Mouse (Mus musculus) bone marrow, adult 2 months (tissue): ENCODE results near the gene Hist1h4d. TPM values are rescaled to one million over a fixed set of nuclear protein-coding genes. Genes with fewer than 3 reads are reported as not detected.
"Not testable (repeated sequence)": the region's sequence is repeated elsewhere in the genome, so short reads cannot be mapped to it uniquely, and the experiment has no call there.

Source experiments
- H3K27ac ChIP-seq: fragments of 200-500 bp; 2 replicates; pipeline ENCODE4 v1.5.1; 2012; ENCODE audit warnings: low read depth, mild to moderate bottlenecking, control low read depth, inconsistent platforms, low read length; ENCODE audit not compliant: control insufficient read depth, poor library complexity, insufficient read depth
- H3K4me1 ChIP-seq: fragments of 200-500 bp; 2 replicates; pipeline ENCODE4 v1.6.1; 2011; ENCODE audit warnings: low read length; ENCODE audit not compliant: control insufficient read depth, insufficient read depth
- H3K4me3 ChIP-seq: fragments of 200-500 bp; replicated peaks from 2 replicates; pipeline ENCODE3; 2011; ENCODE audit warnings: mild to moderate bottlenecking, low read depth, low read length, control low read depth; ENCODE audit not compliant: control insufficient read depth
- CTCF ChIP-seq: fragments of 200-500 bp; IDR thresholded peaks from 2 replicates; pipeline ENCODE4 v1.5.1; 2011; ENCODE audit warnings: low read length, control low read depth; ENCODE audit not compliant: control insufficient read depth, insufficient read depth
- POLR2A ChIP-seq: fragments of 200-500 bp; IDR thresholded peaks from 2 replicates; pipeline ENCODE4 v1.6.1; 2011; ENCODE audit warnings: low read depth, mild to moderate bottlenecking, control low read depth, low read length, borderline replicate concordance; ENCODE audit not compliant: control insufficient read depth
- WGBS: fragments of 180-500 bp; shearing (Covaris S2); methylation state at CpG from one replicate; pipeline ENCODE4 v1.1.7; 2018; 5-methylcytosine and 5-hydroxymethylcytosine counted together
- polyA plus RNA-seq: library from polyadenylated mRNA; stranded (reverse); fragments of >200 nt; gene quantifications from 2 replicates; pipeline ENCODE4 v1.2.4, GENCODE M21; 2011; ENCODE audit warnings: low replicate concordance; ENCODE audit not compliant: missing spikeins, insufficient read depth, insufficient read length

The Hist1h4d gene
- polyA plus RNA-seq, 1 experiment, result 50.4 TPM

GRCm38 (mm10) chr13:23575864-23576313 is 5.5 kb upstream of the Hist1h4d start:
- H3K4me1 ChIP-seq, result not testable (repeated sequence)
- TF ChIP-seq POLR2A, result peak; percentile 93; the same call in 1 of the 2 replicates
- Histone ChIP-seq H3K4me3 (peak overlapping the region; percentile 63), H3K27ac (peak overlapping the region; percentile 93)
- 2% methylated on average over 16 of the region's 40 CpGs for WGBS

GRCm38 (mm10) chr13:23576351-23576881 is 5.0 kb upstream of the Hist1h4d start:
- Histone ChIP-seq H3K4me3 (peak overlapping the region; percentile 54), H3K4me1 (no peaks in the 10 kb centered on the region; the same call in 1 of the 2 replicates)
- WGBS, result 41% methylated on average over 7 of the region's 7 CpGs

GRCm38 (mm10) chr13:23576906-23577639 is 4.3 kb upstream of the Hist1h4d start:
- TF ChIP-seq POLR2A, result no peak
- no peak for TF ChIP-seq CTCF
- Histone ChIP-seq H3K4me3 (no peak overlapping the region), H3K27ac (peak overlapping the region; percentile 81; the same call in 1 of the 2 replicates), H3K4me1 (no peaks in the 10 kb centered on the region; the same call in 1 of the 2 replicates)
- WGBS, result 47% methylated on average over 6 of the region's 6 CpGs

More at GRCm38 (mm10) chr13:23576351-23576881, 5.0 kb upstream of the Hist1h4d start:
- TF ChIP-seq POLR2A (no peak), CTCF (no peak)
- H3K27ac ChIP-seq, result peak overlapping the region; percentile 93

GRCm38 (mm10) chr13:23577835-23578234 is 3.6 kb upstream of the Hist1h4d start:
- TF ChIP-seq POLR2A (no peak), CTCF (no peak)

GRCm38 (mm10) chr13:23582219-23583056 is 1.0 kb downstream of the Hist1h4d start:
- no peak for TF ChIP-seq POLR2A
- TF ChIP-seq CTCF, result no peak
- H3K4me1 ChIP-seq, result peaks cover 1% of the 10 kb centered on the region; the same call in 1 of the 2 replicates
- peak overlapping the region; percentile 97 for H3K27ac ChIP-seq
- WGBS, result 22% methylated on average over 6 of the region's 6 CpGs
- H3K4me3 ChIP-seq, result peak overlapping the region; percentile 74

More at GRCm38 (mm10) chr13:23577835-23578234, 3.6 kb upstream of the Hist1h4d start:
- H3K27ac ChIP-seq, result no peak overlapping the region
- H3K4me1 ChIP-seq, result no peaks in the 10 kb centered on the region; the same call in 1 of the 2 replicates
- H3K4me3 ChIP-seq, result no peak overlapping the region
- WGBS, result 83% methylated on average over 1 of the region's 1 CpGs

DNA sequence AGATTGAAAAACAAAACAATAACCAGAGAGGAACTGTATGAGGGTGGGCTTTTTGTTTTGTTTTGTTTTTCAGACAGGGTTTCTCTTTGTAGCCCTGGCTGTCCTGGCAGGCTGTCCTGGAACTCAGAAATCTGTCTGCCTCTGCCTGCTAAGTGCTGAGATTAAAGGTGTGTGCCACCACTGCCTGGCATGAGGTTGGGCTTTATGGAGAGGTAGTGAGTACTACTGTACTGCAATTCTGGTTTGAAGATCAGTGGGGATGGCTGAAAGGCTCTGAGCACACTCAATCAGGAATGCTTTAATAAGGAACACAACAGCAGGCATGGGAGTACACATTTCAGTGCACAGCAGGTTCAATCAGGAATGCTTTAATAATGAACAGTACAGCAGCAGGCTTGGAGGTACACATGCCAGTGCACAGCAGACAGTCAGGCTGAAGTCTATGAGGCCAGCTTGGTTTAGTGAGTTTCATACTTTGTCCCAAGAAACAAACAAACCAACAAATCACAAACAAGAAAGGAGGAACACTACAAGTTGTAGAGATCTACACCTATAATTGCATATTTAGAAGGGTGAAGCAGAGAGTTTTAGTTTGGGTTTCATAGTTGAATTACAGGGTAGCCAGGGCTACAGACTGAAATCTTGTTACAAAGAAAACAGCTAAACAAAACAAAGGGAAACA is 2.1 kb downstream of the Hist1h4d start:
- Histone ChIP-seq H3K27ac (peak overlapping the region; percentile 67; the same call in 1 of the 2 replicates), H3K4me3 (no peak overlapping the region), H3K4me1 (peaks cover 3% of the 10 kb centered on the region; the same call in 1 of the 2 replicates)
- TF ChIP-seq CTCF (no peak), POLR2A (no peak)

DNA sequence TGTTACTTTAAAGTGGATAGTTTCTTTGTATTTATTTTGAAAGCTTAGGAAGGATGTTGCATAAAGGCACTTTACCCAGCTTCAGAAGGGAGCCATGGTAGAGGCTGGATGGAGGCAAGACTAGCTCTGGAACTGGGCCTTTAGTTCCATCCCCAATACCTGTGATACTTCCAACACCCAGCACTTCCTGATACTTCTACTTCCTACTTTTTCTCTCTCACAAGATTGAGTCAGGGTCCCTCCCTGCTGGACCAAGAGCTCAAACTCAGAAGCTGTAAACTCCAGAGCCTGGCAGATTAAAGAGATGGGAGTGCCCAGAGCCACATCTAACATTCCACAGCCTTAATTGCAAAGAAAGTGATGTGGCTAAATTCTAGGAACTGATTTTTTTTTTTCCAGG is 2.9 kb downstream of the Hist1h4d start:
- Histone ChIP-seq H3K4me1 (peaks cover 3% of the 10 kb centered on the region; the same call in 1 of the 2 replicates), H3K27ac (peak overlapping the region; percentile 70), H3K4me3 (peak overlapping the region; percentile 38)
- TF ChIP-seq POLR2A, result no peak
- TF ChIP-seq CTCF, result no peak
